ENCODE assay signal across 10 mouse cellular contexts in genomic region chr17:32099574-32099942, GRCm38 (mm10).
DNase-seq lines count a peak whose midpoint lies in the region; ATAC-seq and TF ChIP-seq lines count a peak whose summit lies in the region.
"Had no signal": no experiment of that assay in that cellular context is flagged by ENCODE, and none has a peak within 500 bp of the region (broad histone marks: within the 10 kb centered on the region; RNA-seq: fewer than 3 reads in every experiment).

No protein-coding gene starts in this region.

- H3K9ac ChIP-seq in intestine, embryonic 15.5 days: 0 out of 2 replicates have a peak overlapping the region, but pooled peaks have one; percentile 24
- peak overlapping the region; percentile 66 for H3K9ac ChIP-seq in midbrain, postnatal 0 days (replicated peaks; ENCODE audit: low read length, poor library complexity, severe bottlenecking)

- TF ChIP-seq CTCF in layer of hippocampus, adult 2 months (conservative IDR thresholded peaks at IDR 0.05): no peak
- TF ChIP-seq CTCF in midbrain, postnatal 0 days (IDR thresholded peaks at IDR 0.05): no peak

- no peaks in the 10 kb centered on the region for H3K36me3 ChIP-seq in intestine, embryonic 15.5 days
- H3K36me3 ChIP-seq in midbrain, postnatal 0 days (ENCODE audit: insufficient read depth, low read length): no peaks in the 10 kb centered on the region

- peaks cover 14% of the 10 kb centered on the region; the same call in 1 of the 2 replicates for H3K4me1 ChIP-seq in intestine, embryonic 15.5 days (replicated peaks)
- 0 out of 2 replicates have a peak, but pooled peaks cover 6% of the 10 kb centered on the region for H3K4me1 ChIP-seq in midbrain, postnatal 0 days (ENCODE audit: insufficient read depth, low read length)

- H3K9me3 ChIP-seq in intestine, embryonic 15.5 days: no peaks in the 10 kb centered on the region
- H3K9me3 ChIP-seq in midbrain, postnatal 0 days (ENCODE audit: low read length): no peaks in the 10 kb centered on the region

- no peak for DNase-seq in layer of hippocampus, adult 2 months (ENCODE audit: low spot score in 2 of 2)
- DNase-seq in layer of hippocampus, postnatal 10 days (ENCODE audit: low spot score in 2 of 2): no peak
- no peak for DNase-seq in midbrain, postnatal 0 days (ENCODE audit: low spot score)
- no peak for DNase-seq in adrenal gland, postnatal 36 days
- no peak for DNase-seq in T-cell, adult 2 months (ENCODE audit: low spot score)
- DNase-seq in urinary bladder, postnatal 10 days (ENCODE audit: low spot score): no peak
- DNase-seq: right cerebral cortex, adult 18-20 months had no signal

- H3K4me3 ChIP-seq in layer of hippocampus, adult 2 months: peak overlapping the region; percentile 53; the same call in 1 of the 2 replicates
- H3K4me3 ChIP-seq in intestine, embryonic 15.5 days (replicated peaks): peak overlapping the region; percentile 42
- H3K4me3 ChIP-seq in midbrain, postnatal 0 days (ENCODE audit: low read depth, low read length): peak overlapping the region; percentile 50

- peaks cover 7% of the 10 kb centered on the region; the same call in 1 of the 2 replicates for H3K27me3 ChIP-seq in intestine, embryonic 15.5 days (replicated peaks)
- H3K27me3 ChIP-seq in midbrain, postnatal 0 days (ENCODE audit: insufficient read depth, low read length): no peaks in the 10 kb centered on the region; the same call in 1 of the 2 replicates
- H3K27me3 ChIP-seq: Patski had no signal

- 29% methylated on average over 8 of the region's 8 CpGs for WGBS in intestine, embryonic 15.5 days
- 36% methylated on average over 8 of the region's 8 CpGs for WGBS in midbrain, postnatal 0 days

- 0 out of 2 replicates have a peak, but pooled peaks have one; percentile 26 for ATAC-seq in erythroid progenitor cell, adult 5-6 weeks (replicated peaks; ENCODE audit: low FRiP score, poor library complexity, severe bottlenecking)
- no peak for ATAC-seq in intestine, embryonic 15.5 days
- ATAC-seq in midbrain, postnatal 0 days (ENCODE audit: low FRiP score): peak; percentile 34; the same call in 1 of the 2 replicates
- ATAC-seq: Patski had no signal

- H3K4me2 ChIP-seq in intestine, embryonic 15.5 days (replicated peaks): peak overlapping the region; percentile 87
- peak overlapping the region; percentile 82 for H3K4me2 ChIP-seq in midbrain, postnatal 0 days (ENCODE audit: low read depth, low read length, poor library complexity, severe bottlenecking)

- no peak overlapping the region for H3K27ac ChIP-seq in layer of hippocampus, adult 2 months
- no peak overlapping the region for H3K27ac ChIP-seq in intestine, embryonic 15.5 days
- no peak overlapping the region for H3K27ac ChIP-seq in midbrain, postnatal 0 days (ENCODE audit: low read depth, low read length)
